Mouse (Mus musculus): ENCODE measurements around the gene Ptprm. TPM values are rescaled to one million over a fixed set of nuclear protein-coding genes. Genes with fewer than 3 reads are reported as not detected.

The Ptprm gene
- polyA plus RNA-seq, 1 experiment from 2014 or later: 18.9 TPM

DNA sequence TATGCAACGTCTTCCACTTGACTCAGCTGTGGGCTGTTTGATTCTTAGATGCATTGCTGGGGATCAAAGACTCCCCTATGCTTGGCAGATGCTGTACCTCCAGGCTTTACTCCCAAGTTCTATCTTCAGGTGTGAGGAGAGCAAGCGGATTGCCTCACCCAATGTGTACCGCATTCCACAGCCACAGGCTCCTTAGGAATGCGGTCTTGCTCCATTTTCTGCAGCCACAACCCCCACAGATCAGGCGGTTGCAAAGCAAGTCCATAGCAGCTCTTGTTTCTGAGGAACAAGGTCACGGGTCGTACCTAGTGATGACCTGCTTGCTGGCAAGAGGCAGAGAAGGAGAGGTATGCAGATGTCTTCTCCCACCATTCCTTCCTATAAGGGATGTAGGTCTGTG is 4.3 kb upstream of the Ptprm start:
- Histone ChIP-seq H3K4me1 (peaks cover 7% of the 10 kb centered on the region), H3K4me3 (replicated peaks) (no peak overlapping the region), H3K36me3 (no peaks in the 10 kb centered on the region), H3K27me3 (no peaks in the 10 kb centered on the region), H3K27ac (no peak overlapping the region), H3K4me2 (no peak overlapping the region), H3K9ac (no peak overlapping the region), H3K9me3 (replicated peaks) (no peaks in the 10 kb centered on the region)
- 85% methylated on average over 7 of the region's 7 CpGs for WGBS
- no peak for ATAC-seq (replicated peaks; ENCODE audit: low FRiP score)

DNA sequence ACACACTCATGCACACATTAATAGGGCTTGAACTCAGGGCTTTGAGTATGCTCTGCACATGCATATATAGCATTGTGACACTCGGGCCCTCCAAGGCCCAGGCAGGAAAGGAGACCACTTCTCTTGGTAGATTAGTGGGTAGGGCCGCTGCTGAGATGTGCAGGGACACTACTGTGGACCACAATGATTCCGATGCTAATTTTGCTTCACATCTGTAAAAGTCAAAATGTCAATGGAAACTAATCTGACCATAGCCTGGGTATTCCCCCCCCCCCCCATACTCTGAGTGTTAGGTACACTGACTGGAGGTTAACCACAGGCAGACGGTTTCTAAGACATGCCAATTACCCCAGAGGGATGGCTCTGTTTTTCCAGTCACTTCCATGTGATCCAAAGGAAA is 2.9 kb upstream of the Ptprm start:
- no peak overlapping the region for H3K27ac ChIP-seq
- H3K27me3 ChIP-seq: no peaks in the 10 kb centered on the region
- no peak for ATAC-seq (replicated peaks; ENCODE audit: low FRiP score)
- no peak overlapping the region for H3K4me2 ChIP-seq
- no peaks in the 10 kb centered on the region for H3K9me3 ChIP-seq (replicated peaks)
- H3K4me3 ChIP-seq (replicated peaks): no peak overlapping the region
- no peaks in the 10 kb centered on the region for H3K36me3 ChIP-seq
- H3K9ac ChIP-seq: no peak overlapping the region
- H3K4me1 ChIP-seq: peaks cover 17% of the 10 kb centered on the region
- WGBS: 79% methylated on average over 4 of the region's 4 CpGs

DNA sequence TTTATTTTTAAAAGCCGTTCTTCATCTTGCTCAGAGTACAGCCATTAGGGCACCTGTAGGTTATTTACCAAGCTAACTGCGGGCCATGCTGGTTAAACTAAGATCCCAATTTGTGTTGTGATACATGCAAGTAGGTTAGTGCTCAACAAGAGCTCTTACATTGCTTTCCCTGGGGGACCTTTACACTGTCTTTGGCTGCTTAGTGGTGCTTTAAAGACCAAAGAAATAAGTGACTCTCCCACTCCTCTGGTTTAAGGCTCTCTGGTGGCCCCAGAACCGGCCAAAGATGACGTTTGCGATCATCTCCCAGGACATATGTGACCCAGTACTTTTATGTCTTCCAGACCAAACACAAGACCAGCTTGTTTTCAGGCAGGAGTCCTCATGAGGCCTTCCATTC is 994 bp upstream of the Ptprm start:
- Histone ChIP-seq H3K9ac (no peak overlapping the region), H3K36me3 (no peaks in the 10 kb centered on the region), H3K4me1 (peaks cover 29% of the 10 kb centered on the region), H3K4me3 (replicated peaks) (peak overlapping the region; percentile 89), H3K27ac (no peak overlapping the region), H3K4me2 (peak overlapping the region; percentile 88), H3K9me3 (replicated peaks) (no peaks in the 10 kb centered on the region), H3K27me3 (no peaks in the 10 kb centered on the region)
- WGBS: 33% methylated on average over 5 of the region's 5 CpGs
- no peak for ATAC-seq (replicated peaks; ENCODE audit: low FRiP score)

DNA sequence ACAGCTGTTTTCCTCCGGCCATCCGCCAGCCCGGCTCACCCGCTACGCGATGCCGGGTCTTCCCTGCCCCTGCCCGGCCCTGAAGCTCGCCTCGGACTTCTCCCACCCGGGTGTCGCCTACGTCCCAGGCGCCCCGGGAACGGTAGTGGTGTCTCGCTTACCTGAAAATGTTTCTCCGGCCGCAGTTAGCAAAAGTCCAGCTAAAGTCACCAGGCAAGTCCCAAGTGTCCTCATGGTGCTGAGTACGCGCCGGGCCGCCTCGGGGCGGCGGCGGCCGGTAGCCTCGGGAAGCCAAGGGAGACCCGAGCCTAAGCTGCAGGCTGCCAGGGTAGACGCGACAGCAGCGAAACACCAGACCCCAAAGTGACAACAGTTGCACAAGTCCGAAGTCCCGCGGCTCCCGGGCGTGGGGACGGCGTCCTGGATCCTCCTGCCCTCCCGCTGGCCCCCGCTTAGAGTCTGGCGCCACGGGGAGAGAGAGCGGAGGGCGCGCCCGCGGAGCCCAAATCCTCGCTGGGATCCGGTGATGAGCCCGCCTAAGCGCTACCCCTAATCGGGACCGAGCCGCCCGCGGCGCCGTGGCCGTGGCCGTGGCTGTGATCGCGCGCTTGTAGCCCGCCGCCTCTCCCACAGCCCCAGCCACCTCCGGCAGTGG is 334 bp downstream of the Ptprm start:
- Histone ChIP-seq H3K9ac (peak overlapping the region; percentile 81), H3K4me1 (peaks cover 29% of the 10 kb centered on the region), H3K27ac (peak overlapping the region; percentile 84), H3K4me3 (replicated peaks) (peak overlapping the region; percentile 89), H3K4me2 (peak overlapping the region; percentile 88), H3K9me3 (replicated peaks) (no peaks in the 10 kb centered on the region), H3K36me3 (no peaks in the 10 kb centered on the region), H3K27me3 (no peaks in the 10 kb centered on the region)
- ATAC-seq (replicated peaks; ENCODE audit: low FRiP score): peak; percentile 70
- under 1% methylated on average over 68 of the region's 68 CpGs for WGBS

DNA sequence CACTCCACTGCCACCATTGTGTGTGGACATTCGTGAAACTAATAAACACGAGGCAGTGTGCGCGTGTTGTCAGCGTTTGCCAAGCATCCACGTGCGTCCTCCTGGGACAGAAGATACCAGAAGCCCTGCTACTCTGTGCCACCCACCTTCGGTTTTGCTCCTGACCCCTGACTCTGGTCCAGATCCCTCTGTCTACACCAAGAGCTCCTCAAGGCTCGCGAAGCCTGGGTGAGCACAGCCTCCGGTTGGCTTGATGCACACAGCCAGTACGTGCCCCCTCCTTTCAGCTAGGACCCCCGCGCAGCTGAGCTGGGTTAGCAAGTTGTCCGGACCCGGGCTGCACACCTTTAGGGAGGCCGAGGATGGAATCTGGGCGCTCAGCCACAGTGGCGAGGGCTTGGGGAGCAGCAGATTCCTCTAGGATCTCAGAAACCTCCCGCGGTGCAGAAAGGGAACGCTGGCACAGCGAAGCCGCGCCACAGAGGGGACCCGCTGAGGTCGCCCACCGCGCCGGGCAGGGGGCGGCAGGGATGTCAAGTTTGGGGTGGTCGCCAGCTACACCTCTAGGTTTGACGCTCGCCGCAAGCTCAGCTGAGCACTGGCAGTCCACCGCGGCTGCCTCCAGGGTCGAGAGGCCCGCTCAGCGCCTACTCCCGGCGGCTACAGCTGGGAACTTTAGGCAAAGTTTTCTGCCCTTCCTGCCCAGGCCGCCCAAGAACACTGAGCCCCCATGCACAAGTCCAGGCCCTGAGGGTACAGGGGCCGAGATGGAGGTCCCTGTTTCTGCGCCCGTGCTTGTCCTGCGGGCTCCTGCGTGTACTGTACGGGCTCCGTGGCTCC is 1.1 kb downstream of the Ptprm start:
- Histone ChIP-seq H3K27me3 (no peaks in the 10 kb centered on the region), H3K36me3 (no peaks in the 10 kb centered on the region), H3K9me3 (replicated peaks) (no peaks in the 10 kb centered on the region), H3K9ac (peak overlapping the region; percentile 81), H3K4me3 (replicated peaks) (peak overlapping the region; percentile 89), H3K4me2 (peak overlapping the region; percentile 88), H3K4me1 (peaks cover 29% of the 10 kb centered on the region), H3K27ac (peak overlapping the region; percentile 84)
- 3% methylated on average over 50 of the region's 50 CpGs for WGBS
- peak; percentile 33; the same call in 1 of the 2 replicates for ATAC-seq (replicated peaks; ENCODE audit: low FRiP score)

DNA sequence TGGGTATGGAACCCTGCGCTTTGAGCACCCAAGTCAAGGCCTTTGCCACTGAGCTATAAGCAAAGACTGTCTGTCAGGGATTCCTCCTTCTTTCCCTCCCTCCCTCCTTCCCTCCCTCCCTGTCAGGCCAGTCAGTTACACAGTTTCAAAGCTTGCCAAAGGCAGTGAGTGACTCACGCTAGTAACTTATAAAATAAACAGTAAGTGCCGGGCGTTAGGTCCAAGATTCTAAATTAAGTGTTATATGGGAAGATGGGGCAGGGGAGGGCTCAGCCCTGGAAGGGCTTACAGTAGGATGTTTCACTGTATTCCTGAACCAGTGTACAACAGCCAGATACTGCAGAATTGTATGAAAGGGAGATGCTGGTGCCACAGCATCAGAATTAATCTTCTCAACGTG is 2.8 kb downstream of the Ptprm start:
- WGBS: 27% methylated on average over 5 of the region's 5 CpGs
- H3K36me3 ChIP-seq: no peaks in the 10 kb centered on the region
- H3K4me2 ChIP-seq: peak overlapping the region; percentile 88
- no peak overlapping the region for H3K9ac ChIP-seq
- ATAC-seq (replicated peaks; ENCODE audit: low FRiP score): no peak
- no peaks in the 10 kb centered on the region for H3K9me3 ChIP-seq (replicated peaks)
- H3K4me3 ChIP-seq (replicated peaks): peak overlapping the region; percentile 89
- H3K4me1 ChIP-seq: peaks cover 39% of the 10 kb centered on the region
- H3K27me3 ChIP-seq: no peaks in the 10 kb centered on the region
- no peak overlapping the region for H3K27ac ChIP-seq

DNA sequence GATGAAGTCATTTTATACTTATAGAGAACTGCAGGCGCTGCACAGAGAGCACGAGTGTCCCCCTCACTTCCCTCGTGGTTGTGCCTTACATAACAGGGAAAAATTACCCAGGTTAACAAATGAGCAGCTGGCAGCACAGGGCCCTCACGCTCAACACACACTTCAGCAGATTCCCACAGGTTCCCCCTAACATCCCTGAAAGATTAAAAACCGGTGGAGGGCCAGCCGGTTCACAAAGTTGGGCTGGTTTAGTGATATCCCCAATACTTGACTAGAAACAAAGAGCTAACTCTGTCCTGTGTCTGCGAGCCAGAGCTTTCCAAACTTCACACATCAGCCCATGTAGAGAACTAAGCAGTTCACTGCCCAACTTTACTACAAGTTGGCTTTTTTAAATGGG is 3.7 kb downstream of the Ptprm start:
- peaks cover 37% of the 10 kb centered on the region for H3K4me1 ChIP-seq
- no peak overlapping the region for H3K4me2 ChIP-seq
- H3K9me3 ChIP-seq (replicated peaks): no peaks in the 10 kb centered on the region
- no peaks in the 10 kb centered on the region for H3K27me3 ChIP-seq
- H3K9ac ChIP-seq: no peak overlapping the region
- ATAC-seq (replicated peaks; ENCODE audit: low FRiP score): no peak
- no peak overlapping the region for H3K4me3 ChIP-seq (replicated peaks)
- WGBS: 62% methylated on average over 7 of the region's 7 CpGs
- H3K36me3 ChIP-seq: no peaks in the 10 kb centered on the region
- H3K27ac ChIP-seq: no peak overlapping the region

DNA sequence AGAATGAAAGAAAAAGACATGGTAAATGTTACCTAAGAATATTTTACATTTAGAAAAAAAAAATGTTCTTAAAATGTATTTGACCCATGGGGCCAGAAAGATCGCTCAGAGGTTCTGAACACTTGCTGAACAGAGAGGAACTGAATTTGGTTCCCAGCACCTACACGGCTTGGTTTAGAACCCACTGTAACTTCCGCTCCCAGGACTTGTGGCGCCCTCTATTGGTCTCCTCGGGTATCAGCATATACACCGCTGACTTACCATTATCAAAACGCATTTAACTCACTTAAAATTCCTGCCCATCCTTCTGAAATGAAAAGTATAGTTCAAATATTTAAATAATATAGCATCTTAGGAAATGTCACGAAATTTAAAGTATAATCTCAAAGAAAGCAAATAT is 4.7 kb downstream of the Ptprm start:
- no peak overlapping the region for H3K4me2 ChIP-seq
- no peaks in the 10 kb centered on the region for H3K27me3 ChIP-seq
- ATAC-seq (replicated peaks; ENCODE audit: low FRiP score): no peak
- no peak overlapping the region for H3K9ac ChIP-seq
- no peaks in the 10 kb centered on the region for H3K9me3 ChIP-seq (replicated peaks)
- H3K4me1 ChIP-seq: peaks cover 32% of the 10 kb centered on the region
- 93% methylated on average over 8 of the region's 8 CpGs for WGBS
- H3K4me3 ChIP-seq (replicated peaks): no peak overlapping the region
- H3K36me3 ChIP-seq: no peaks in the 10 kb centered on the region
- no peak overlapping the region for H3K27ac ChIP-seq

DNA sequence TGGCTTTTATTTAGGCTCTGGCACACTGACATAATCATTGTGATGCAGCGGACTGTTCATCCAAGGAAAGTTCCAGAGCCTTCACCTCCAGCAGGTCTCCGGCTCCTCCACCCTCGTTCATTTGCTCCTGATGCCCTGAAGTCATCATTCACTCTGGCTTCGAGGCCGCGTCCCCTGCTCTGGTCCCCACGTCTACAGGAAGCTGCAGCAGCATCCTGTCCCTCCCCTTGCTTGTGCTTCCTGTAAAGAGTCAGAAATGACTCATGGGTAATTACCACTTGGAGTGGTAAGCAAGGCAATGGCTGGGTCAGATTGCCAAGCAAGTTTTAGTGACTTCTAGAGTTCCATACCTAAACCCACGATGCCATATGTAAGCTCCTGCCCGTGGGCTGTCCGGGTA is 7.3 kb downstream of the Ptprm start:
- ATAC-seq (replicated peaks; ENCODE audit: low FRiP score): no peak
- 52% methylated on average over 10 of the region's 10 CpGs for WGBS
- H3K27me3 ChIP-seq: no peaks in the 10 kb centered on the region
- H3K9me3 ChIP-seq (replicated peaks): no peaks in the 10 kb centered on the region
- H3K27ac ChIP-seq: peak overlapping the region; percentile 45; the same call in 1 of the 2 replicates
- no peak overlapping the region for H3K4me3 ChIP-seq (replicated peaks)
- peaks cover 21% of the 10 kb centered on the region for H3K4me1 ChIP-seq
- H3K4me2 ChIP-seq: no peak overlapping the region
- H3K36me3 ChIP-seq: no peaks in the 10 kb centered on the region
- H3K9ac ChIP-seq: no peak overlapping the region

DNA sequence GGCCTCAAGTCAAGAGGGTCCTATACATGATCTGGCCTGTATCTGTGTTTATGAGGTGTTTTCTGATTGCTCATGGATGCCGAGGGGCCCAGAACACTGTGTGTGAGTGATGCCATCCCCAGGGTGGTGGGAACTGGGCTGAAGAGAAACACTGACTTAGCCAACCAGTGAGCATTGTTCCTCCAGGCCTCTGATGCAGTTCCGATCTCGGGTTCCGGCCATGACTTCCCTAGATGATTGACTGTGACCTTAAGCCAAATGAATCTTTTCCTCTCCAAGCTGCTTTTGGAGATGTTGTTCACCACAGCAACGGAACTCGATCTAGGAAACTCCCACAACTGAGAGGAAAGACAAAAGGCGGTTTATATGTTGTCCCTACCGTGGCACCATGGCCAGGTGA is 9.1 kb downstream of the Ptprm start:
- WGBS: 66% methylated on average over 8 of the region's 8 CpGs
- no peaks in the 10 kb centered on the region for H3K27me3 ChIP-seq
- no peaks in the 10 kb centered on the region for H3K36me3 ChIP-seq
- no peak overlapping the region for H3K4me2 ChIP-seq
- no peaks in the 10 kb centered on the region for H3K9me3 ChIP-seq (replicated peaks)
- H3K9ac ChIP-seq: no peak overlapping the region
- no peak overlapping the region for H3K27ac ChIP-seq
- ATAC-seq (replicated peaks; ENCODE audit: low FRiP score): no peak
- H3K4me3 ChIP-seq (replicated peaks): no peak overlapping the region
- H3K4me1 ChIP-seq: peaks cover 26% of the 10 kb centered on the region

DNA sequence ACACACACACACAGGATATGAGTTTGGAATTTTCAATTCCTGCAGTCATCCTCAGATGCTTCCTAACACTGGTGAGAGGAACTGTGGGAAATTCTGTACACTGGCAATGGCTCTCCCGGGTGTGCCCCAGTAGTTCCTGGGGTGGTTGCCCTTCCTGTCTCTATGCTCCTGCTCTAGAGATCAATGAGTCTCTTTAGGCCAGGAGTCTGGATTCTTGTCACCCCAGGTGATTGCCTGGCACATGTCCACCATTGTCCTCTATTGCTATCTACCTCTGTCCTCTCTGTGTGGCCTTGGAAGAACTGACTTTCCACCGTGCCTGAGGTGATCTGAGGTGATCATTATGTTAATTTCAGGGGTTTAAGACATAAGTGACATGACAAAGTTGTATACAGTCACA is 10.8 kb downstream of the Ptprm start:
- Histone ChIP-seq H3K4me3 (replicated peaks) (no peak overlapping the region), H3K9me3 (replicated peaks) (0 out of 2 replicates have a peak, but pooled peaks cover 2% of the 10 kb centered on the region), H3K4me2 (no peak overlapping the region), H3K9ac (no peak overlapping the region), H3K4me1 (peaks cover 37% of the 10 kb centered on the region), H3K27me3 (no peaks in the 10 kb centered on the region), H3K27ac (no peak overlapping the region), H3K36me3 (no peaks in the 10 kb centered on the region)
- ATAC-seq (replicated peaks; ENCODE audit: low FRiP score): no peak
- 75% methylated on average over 2 of the region's 2 CpGs for WGBS

DNA sequence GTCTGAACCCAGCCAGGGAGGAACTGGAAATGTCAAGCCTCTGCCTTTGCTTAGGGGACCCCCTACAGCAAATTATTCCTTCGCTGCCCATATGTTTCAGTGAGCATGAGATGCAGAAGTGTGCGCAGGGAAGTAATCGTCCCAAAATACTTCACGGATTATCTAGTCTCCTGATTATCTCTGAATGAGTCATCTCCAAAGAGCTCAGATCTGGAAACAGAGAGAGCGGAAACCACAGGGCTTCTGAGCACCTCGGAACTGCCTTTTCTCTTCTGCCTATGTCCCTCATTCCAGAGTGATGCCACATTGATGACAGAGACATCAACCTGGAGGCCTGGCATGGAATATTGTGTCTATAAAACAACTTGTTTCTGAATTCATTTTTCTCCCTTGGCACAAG is 11.3 kb downstream of the Ptprm start:
- Histone ChIP-seq H3K27ac (no peak overlapping the region), H3K4me3 (replicated peaks) (no peak overlapping the region), H3K9ac (no peak overlapping the region), H3K36me3 (no peaks in the 10 kb centered on the region), H3K9me3 (replicated peaks) (0 out of 2 replicates have a peak, but pooled peaks cover 3% of the 10 kb centered on the region), H3K27me3 (no peaks in the 10 kb centered on the region), H3K4me1 (peaks cover 37% of the 10 kb centered on the region), H3K4me2 (no peak overlapping the region)
- no peak for ATAC-seq (replicated peaks; ENCODE audit: low FRiP score)
- 87% methylated on average over 6 of the region's 6 CpGs for WGBS
